Mouse (Mus musculus) retina, adult 2 months (tissue): ENCODE data around the gene H2-T24.

Source experiments
- DNase-seq: peaks from one replicate; pipeline ENCODE4 v3.0.0-alpha.2; 2012; ENCODE audit warnings: low read depth, low spot score

The H2-T24 gene

DNA sequence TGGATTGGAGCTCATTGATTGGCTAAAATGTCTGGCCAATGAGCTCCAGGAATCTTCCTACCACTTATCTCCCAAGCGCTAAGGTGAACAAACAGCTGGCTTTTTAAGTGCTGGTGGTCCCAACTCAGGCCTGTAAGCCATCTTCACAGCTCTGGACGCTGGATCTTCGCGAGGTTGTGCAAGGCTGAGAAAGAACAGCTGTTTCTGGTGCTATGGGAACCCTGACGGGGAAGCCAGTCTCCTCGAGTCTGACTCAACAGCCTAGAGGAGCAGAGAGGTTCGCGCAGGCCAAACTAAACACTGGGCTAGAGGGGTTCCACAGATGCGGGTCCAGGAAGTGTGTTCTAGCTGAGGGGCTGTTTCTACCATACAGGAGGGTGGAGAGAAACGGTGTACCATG, 28.6 kb downstream of the H2-T24 start:
- DNase-seq: no peak

GRCm38 (mm10) chr17:35981776-35982175, 38.6 kb downstream of the H2-T24 start:
- no peak for DNase-seq

DNA sequence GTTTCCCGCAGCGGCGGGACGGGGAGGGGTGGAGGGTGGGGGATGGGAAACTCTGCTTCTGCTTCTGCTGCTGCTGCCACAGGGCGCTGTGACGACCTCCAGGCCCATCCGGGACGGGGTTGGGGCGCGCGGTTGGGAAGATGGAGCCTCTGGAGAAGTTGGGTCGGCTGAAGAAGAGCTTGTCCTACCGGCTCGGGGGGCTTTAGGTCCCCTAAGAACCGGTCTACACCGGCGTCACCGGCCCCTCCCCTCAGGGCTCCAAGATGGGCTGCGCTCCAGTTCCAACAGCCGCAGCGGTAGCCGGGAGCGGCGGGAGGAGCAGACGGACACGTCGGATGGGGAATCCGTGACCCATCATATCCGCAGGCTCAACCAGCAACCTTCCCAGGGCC, 40.0 kb downstream of the H2-T24 start:
- no peak for DNase-seq

GRCm38 (mm10) chr17:35979401-35980362, 40.7 kb downstream of the H2-T24 start, which contains the start of the genes Gnl1 and Prr3:
Gnl1 (plus strand) TSS chr17:35979851.
Prr3 (minus strand) TSS chr17:35980236.
- DNase-seq: peak; percentile 81

- DNase-seq: no peak
Measured at GRCm38 (mm10) chr17:35978811-35979400, 41.5 kb downstream of the H2-T24 start.

GRCm38 (mm10) chr17:35972131-35972530, 48.2 kb downstream of the H2-T24 start:
- no peak for DNase-seq

DNA sequence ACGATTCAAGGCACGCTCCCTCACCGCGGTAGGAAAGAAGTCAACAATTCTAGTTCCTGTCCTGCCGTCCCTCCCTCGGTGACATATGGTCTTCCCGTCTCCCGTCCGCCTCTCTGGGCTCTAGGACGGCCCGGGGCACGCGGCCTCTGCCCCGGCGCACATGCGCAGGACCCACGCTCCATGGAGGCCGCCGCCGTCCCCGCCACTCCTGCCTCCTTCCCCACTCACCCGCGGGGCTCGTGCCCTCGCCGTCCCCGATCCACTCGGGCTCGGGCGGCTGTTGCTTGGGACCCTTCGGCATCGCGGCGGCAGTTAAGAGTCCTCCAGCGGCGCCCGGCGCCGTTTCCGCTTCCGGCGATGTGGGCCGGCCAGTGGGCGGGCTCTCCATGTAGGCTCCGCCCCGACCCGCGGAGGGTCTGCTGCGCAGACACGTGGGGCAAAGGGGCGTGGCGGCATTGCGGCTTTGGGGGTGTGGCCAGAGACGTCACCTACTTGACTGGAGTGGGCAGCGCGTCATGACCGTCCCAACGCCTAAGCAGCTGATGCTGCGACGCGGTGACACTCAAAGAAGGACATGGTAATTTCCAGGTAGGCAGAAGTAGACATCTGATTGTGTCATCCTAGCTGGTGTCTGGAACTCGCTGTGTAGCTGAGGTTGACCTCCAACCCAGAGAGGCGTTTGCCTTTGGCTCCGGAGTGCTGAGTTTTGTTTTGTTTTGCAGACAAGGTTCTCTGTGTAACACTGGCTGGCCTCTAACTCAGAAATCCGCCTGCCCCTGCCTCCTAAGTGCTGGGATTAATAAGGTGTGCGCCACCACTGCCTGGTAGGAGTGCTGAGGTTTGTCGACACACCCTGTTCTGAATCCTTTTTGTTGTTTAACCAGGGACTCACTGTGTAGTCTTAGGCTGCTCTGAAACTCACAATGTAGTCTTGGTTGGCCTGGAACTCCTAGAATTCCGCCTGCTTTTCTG, 50.7 kb downstream of the H2-T24 start, which contains the start of gene Abcf1:
TSS of gene Abcf1 (minus strand) at position 344 of the 972 bp plus-strand sequence.
- peak; percentile 95 for DNase-seq

DNA sequence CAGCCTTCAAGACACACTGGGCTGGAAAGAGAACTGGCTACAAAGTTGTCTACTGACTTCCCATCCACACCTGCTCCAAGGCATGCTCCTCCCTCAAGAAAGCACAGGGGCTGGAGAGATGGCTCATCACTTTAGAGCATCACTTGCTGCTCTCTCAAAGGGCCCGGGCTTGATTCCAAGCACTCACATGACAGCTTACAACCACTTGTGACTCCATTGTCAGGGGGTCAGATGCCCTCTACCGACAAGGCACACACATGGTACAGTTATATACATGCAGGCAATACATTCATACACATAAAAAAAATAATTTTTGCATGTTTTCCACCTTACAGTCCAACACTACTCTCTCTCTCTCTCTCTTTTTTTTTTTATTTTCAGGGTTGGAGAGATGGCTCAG, 52.7 kb downstream of the H2-T24 start:
- DNase-seq: no peak

GRCm38 (mm10) chr17:35963279-35963678, 57.1 kb downstream of the H2-T24 start:
- no peak for DNase-seq

DNA sequence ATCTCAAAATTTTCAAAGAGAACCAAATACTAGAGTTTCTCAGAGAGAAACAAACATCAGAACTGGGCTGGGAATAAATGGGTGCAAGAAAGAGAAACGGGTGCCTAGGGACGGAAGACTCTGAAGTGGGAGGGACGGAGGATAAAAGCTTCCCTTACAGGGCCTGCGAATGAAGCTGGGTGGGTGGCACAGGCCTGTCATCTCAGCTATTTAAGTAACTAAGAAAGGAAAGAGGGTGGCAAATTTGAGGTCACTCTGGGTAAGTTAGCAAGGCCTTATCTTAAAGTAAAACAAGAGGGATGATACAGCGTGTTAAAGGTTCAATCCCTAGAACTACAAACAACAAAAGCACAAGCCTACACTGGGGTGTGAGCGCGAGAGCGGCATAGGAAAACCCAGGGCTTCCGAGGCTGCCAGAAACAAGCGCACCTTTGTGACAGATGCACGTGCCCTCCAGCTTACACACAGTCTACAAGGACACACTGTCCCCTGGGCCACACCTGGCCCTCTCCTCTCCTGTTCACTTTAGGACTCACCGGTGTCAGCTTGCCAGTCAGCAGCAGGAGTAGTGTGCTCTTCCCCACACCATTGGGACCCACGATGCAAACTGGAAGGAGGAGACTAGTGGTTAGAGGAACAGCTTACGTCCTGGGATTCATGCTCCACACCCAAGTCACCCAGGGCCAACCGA, 61.7 kb downstream of the H2-T24 start:
- no peak for DNase-seq
